Mouse (Mus musculus): ENCODE results near the gene Ddb2.

DNA sequence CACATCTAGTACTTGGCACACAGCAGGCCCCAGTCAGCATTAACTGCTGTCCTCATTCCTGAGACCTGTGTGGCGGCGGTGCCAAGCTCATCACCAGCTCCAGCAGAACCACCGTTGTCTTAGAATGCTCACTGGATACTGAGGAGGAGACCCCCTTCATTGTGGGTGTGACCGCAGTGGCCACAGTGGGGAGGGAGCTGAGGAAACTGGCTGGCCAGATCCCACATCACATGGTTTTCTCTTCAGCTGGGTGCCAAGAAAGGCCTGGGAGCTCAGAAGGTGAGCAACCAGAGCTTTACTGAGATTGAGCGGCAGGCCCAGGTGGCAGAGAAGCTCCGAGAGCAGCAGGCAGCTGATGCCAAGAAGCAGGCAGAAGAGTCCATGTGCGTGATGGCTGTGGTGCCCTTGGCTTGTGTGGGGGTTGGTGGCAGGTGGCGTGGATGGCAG is 32.9 kb upstream of the Ddb2 start:
- TF ChIP-seq CTCF (IDR thresholded peaks at IDR 0.05; ENCODE audit: control insufficient read depth, insufficient read depth, low read length) (no peak), POLR2A (IDR thresholded peaks at IDR 0.05; ENCODE audit: borderline replicate concordance, control insufficient read depth, low read depth, low read length) (no peak)

All from bone marrow, adult 2 months (tissue).